35 mouse cellular contexts compared by ENCODE assay signal in the genomic region with DNA sequence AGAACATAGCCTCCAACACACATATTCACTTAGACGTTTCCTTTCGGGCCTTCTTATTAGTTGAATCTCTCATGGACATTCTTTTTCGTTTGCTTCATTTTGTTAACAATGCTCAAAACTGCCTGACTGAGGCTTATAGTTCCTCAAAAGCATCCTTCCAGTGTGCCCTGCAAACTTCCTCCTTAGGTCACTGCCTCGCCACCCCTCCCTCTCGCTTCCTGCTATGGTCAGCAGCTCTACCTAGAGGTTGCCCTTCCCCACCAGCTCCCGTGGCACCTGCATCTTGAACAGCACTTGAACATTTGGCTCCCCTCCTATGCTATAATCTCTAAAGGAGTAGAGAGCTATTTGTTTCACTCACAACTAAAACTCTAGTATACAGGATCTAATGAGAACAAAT. TPM values are rescaled to one million over a fixed set of nuclear protein-coding genes. Genes with fewer than 3 reads are reported as not detected.
A peak's percentile ranks its signal among the peaks of the same experiment; 100 is the strongest.
DNase-seq lines count a peak whose midpoint lies in the region; ATAC-seq and TF ChIP-seq lines count a peak whose summit lies in the region.
"Had no signal": no experiment of that assay in that cellular context is flagged by ENCODE, and none has a peak within 500 bp of the region (broad histone marks: within the 10 kb centered on the region; RNA-seq: fewer than 3 reads in every experiment).

No protein-coding gene starts in this region.

- 64% methylated on average over 6 of the region's 6 CpGs for WGBS in lung, postnatal 0 days
- WGBS in forebrain, embryonic 16.5 days, result 90% methylated on average over 6 of the region's 6 CpGs

- H3K27me3 ChIP-seq in lung, postnatal 0 days (replicated peaks; ENCODE audit: insufficient read depth, low read length), result no peaks in the 10 kb centered on the region
- H3K27me3 ChIP-seq in forebrain, embryonic 16.5 days (replicated peaks; ENCODE audit: control insufficient read depth, insufficient read depth, low read length), result no peaks in the 10 kb centered on the region
- H3K27me3 ChIP-seq: CH12.LX; embryonic facial prominence, embryonic 12.5 days; forebrain, embryonic 15.5 days; heart, embryonic 13.5 days; hindbrain, embryonic 15.5 days; kidney, embryonic 15.5 days; limb, embryonic 13.5 days; lung, embryonic 15.5 days; midbrain, embryonic 15.5 days had no signal

- DNase-seq in lung, postnatal 0 days (ENCODE audit: low spot score), result peak; percentile 46
- no peak for DNase-seq in lung, postnatal 25 days (ENCODE audit: low spot score)
- DNase-seq in A20 (ENCODE audit: low read depth, low spot score), result peak; percentile 64
- no peak for DNase-seq in gastrocnemius, adult 8-10 months (ENCODE audit: low spot score in 2 of 2)
- DNase-seq: adrenal gland, adult 8-10 months; cerebellum, adult 8-10 months; cerebellum, postnatal 36 days; embryo, embryonic 11 days; gastrocnemius, adult 2 months; heart, postnatal 10 days; kidney, adult 18-20 months; kidney, postnatal 36 days; right cerebral cortex, adult 18-20 months; thymus, adult 18-20 months; thymus, postnatal 36 days had no signal

- H3K36me3 ChIP-seq in lung, postnatal 0 days (ENCODE audit: insufficient read depth, low read length), result no peaks in the 10 kb centered on the region
- H3K36me3 ChIP-seq in forebrain, embryonic 16.5 days (ENCODE audit: control insufficient read depth, insufficient read depth), result no peaks in the 10 kb centered on the region
- H3K36me3 ChIP-seq: embryonic facial prominence, embryonic 12.5 days; forebrain, embryonic 10.5 days; forebrain, embryonic 15.5 days; heart, embryonic 13.5 days; hindbrain, embryonic 10.5 days; hindbrain, embryonic 15.5 days; kidney, embryonic 15.5 days; limb, embryonic 13.5 days; lung, embryonic 15.5 days; midbrain, embryonic 10.5 days; midbrain, embryonic 15.5 days had no signal

- no peak for ATAC-seq in lung, postnatal 0 days
- ATAC-seq in granulocyte monocyte progenitor cell, adult 5-6 weeks (replicated peaks; ENCODE audit: poor library complexity, severe bottlenecking), result peak; percentile 88
- peak; percentile 91 for ATAC-seq in neutrophil, adult 5-6 weeks (ENCODE audit: extremely low read depth, insufficient number of reproducible peaks, low FRiP score, poor library complexity, severe bottlenecking)
- ATAC-seq in forebrain, embryonic 16.5 days, result no peak
- ATAC-seq: forebrain, embryonic 15.5 days; midbrain, embryonic 15.5 days had no signal

- no peak overlapping the region for H3K9ac ChIP-seq in lung, postnatal 0 days (replicated peaks; ENCODE audit: low read depth)
- no peak overlapping the region for H3K9ac ChIP-seq in forebrain, embryonic 16.5 days (replicated peaks; ENCODE audit: low read depth, low read length)
- H3K9ac ChIP-seq: embryonic facial prominence, embryonic 12.5 days; forebrain, embryonic 15.5 days; heart, embryonic 13.5 days; hindbrain, embryonic 15.5 days; kidney, embryonic 15.5 days; limb, embryonic 13.5 days; liver, embryonic 14.5 days; lung, embryonic 15.5 days; midbrain, embryonic 15.5 days had no signal

- peaks cover 2% of the 10 kb centered on the region; the same call in 1 of the 2 replicates for H3K4me1 ChIP-seq in lung, postnatal 0 days (ENCODE audit: insufficient read depth, low read depth, low read length)
- H3K4me1 ChIP-seq in forebrain, embryonic 16.5 days (replicated peaks; ENCODE audit: control insufficient read depth, insufficient read depth, low read length), result no peaks in the 10 kb centered on the region
- H3K4me1 ChIP-seq: embryonic facial prominence, embryonic 12.5 days; forebrain, embryonic 10.5 days; forebrain, embryonic 15.5 days; heart, embryonic 13.5 days; hindbrain, embryonic 10.5 days; hindbrain, embryonic 15.5 days; kidney, embryonic 15.5 days; limb, embryonic 13.5 days; lung, embryonic 15.5 days; midbrain, embryonic 10.5 days; midbrain, embryonic 15.5 days had no signal

- TF ChIP-seq EP300 in lung, postnatal 0 days (IDR thresholded peaks at IDR 0.05), result no peak

- H3K4me2 ChIP-seq in lung, postnatal 0 days (replicated peaks; ENCODE audit: low read depth, low read length), result no peak overlapping the region
- H3K4me2 ChIP-seq in forebrain, embryonic 16.5 days (ENCODE audit: low read length), result no peak overlapping the region
- H3K4me2 ChIP-seq: embryonic facial prominence, embryonic 12.5 days; forebrain, embryonic 15.5 days; heart, embryonic 13.5 days; hindbrain, embryonic 15.5 days; kidney, embryonic 15.5 days; limb, embryonic 13.5 days; lung, embryonic 15.5 days; midbrain, embryonic 15.5 days had no signal

- H3K27ac ChIP-seq in lung, postnatal 0 days (ENCODE audit: low read length), result no peak overlapping the region
- H3K27ac ChIP-seq in forebrain, embryonic 16.5 days (ENCODE audit: low read length), result no peak overlapping the region
- H3K27ac ChIP-seq: embryonic facial prominence, embryonic 12.5 days; forebrain, embryonic 10.5 days; forebrain, embryonic 15.5 days; gastrocnemius, adult 2 months; heart, embryonic 13.5 days; hindbrain, embryonic 10.5 days; hindbrain, embryonic 15.5 days; kidney, embryonic 15.5 days; layer of hippocampus, adult 2 months; left cerebral cortex, adult 2 months; limb, embryonic 13.5 days; liver, embryonic 14.5 days; lung, embryonic 15.5 days; macrophage; midbrain, embryonic 10.5 days; midbrain, embryonic 15.5 days; stomach, postnatal 0 days had no signal

- no peaks in the 10 kb centered on the region for H3K9me3 ChIP-seq in lung, postnatal 0 days (ENCODE audit: low read length)
- no peaks in the 10 kb centered on the region for H3K9me3 ChIP-seq in forebrain, embryonic 16.5 days (ENCODE audit: control insufficient read depth, low read length)
- H3K9me3 ChIP-seq: embryonic facial prominence, embryonic 12.5 days; forebrain, embryonic 10.5 days; forebrain, embryonic 15.5 days; heart, embryonic 13.5 days; hindbrain, embryonic 10.5 days; hindbrain, embryonic 15.5 days; kidney, embryonic 15.5 days; limb, embryonic 13.5 days; lung, embryonic 15.5 days; midbrain, embryonic 10.5 days; midbrain, embryonic 15.5 days had no signal

- no peak for TF ChIP-seq CTCF in lung, postnatal 0 days (IDR thresholded peaks at IDR 0.05)

- H3K4me3 ChIP-seq in lung, postnatal 0 days (ENCODE audit: low read depth, low read length), result no peak overlapping the region
- H3K4me3 ChIP-seq in forebrain, embryonic 16.5 days (replicated peaks; ENCODE audit: low read length), result no peak overlapping the region
- H3K4me3 ChIP-seq: embryonic facial prominence, embryonic 12.5 days; forebrain, embryonic 10.5 days; forebrain, embryonic 15.5 days; gastrocnemius, adult 2 months; heart, embryonic 13.5 days; hindbrain, embryonic 10.5 days; hindbrain, embryonic 15.5 days; kidney, embryonic 15.5 days; layer of hippocampus, adult 2 months; left cerebral cortex, adult 2 months; limb, embryonic 13.5 days; lung, embryonic 15.5 days; midbrain, embryonic 10.5 days; midbrain, embryonic 15.5 days had no signal

RNA-seq across cellular contexts. Expression of a gene that starts 6.7 kb away (rescaled TPM):
- polyA plus RNA-seq in lung, postnatal 0 days (2015; fragmentation: Nextera tagmentation; extraction: Ambion mirVana), result 2.7 and 3.2 TPM in 2 replicates
- 1.7 and 3.6 TPM in 2 replicates for total RNA-seq in granulocyte monocyte progenitor cell, adult 5-6 weeks (2014; fragmentation: Nextera tagmentation)
- 0.69 and 1.3 TPM in 2 replicates for total RNA-seq in granulocyte monocyte progenitor cell, adult 5-6 weeks (2017)
- 86.6 and 86.9 TPM in 2 replicates for total RNA-seq in neutrophil, adult 5-6 weeks (2017)
- total RNA-seq in gastrocnemius, adult 8-10 months (2022), result under 1 TPM in 2 of 4 experiments, not detected in 2; 0.08 to 0.51 TPM
- 0.21 and 0.24 TPM in 2 replicates for polyA plus RNA-seq in forebrain, embryonic 16.5 days (2015; fragmentation: Nextera tagmentation; extraction: Ambion mirVana)

Comparison
In these comparisons a context has a peak if more than half of its experiments do, and no peak if none do; other contexts are left out.
1. DNase-seq: peak in lung, postnatal 0 days (single experiment) and A20 (single experiment); none in lung, postnatal 25 days (single experiment) and gastrocnemius, adult 8-10 months (0 of 2).
2. ATAC-seq: peak in granulocyte monocyte progenitor cell, adult 5-6 weeks (single experiment) and neutrophil, adult 5-6 weeks (single experiment); none in lung, postnatal 0 days (single experiment) and forebrain, embryonic 16.5 days (single experiment).
3. RNA of a gene that starts 6.7 kb away (total RNA-seq): 86.6 to 86.9 TPM in neutrophil, adult 5-6 weeks; 0.69 to 3.6 TPM in granulocyte monocyte progenitor cell, adult 5-6 weeks and 0.08 to 0.51 TPM in gastrocnemius, adult 8-10 months; every median in the first group is over 10 times any median in the second.